Mouse (Mus musculus): ENCODE measurements around the gene Irf8. TPM values are rescaled to one million over a fixed set of nuclear protein-coding genes. Genes with fewer than 3 reads are reported as not detected.
"Not testable (repeated sequence)": the region's sequence is repeated elsewhere in the genome, so short reads cannot be mapped to it uniquely, and the experiment has no call there.

Irf8 gene
- polyA plus RNA-seq, 1 experiment from 2014 or later: 31.8 TPM

GRCm38 (mm10) chr8:120786753-120787152 lies 50.6 kb downstream of the Irf8 start:
- Histone ChIP-seq H3K9ac (replicated peaks) (no peak overlapping the region), H3K4me1 (ENCODE audit: insufficient read depth) (no peaks in the 10 kb centered on the region; the same call in 1 of the 2 replicates), H3K27me3 (ENCODE audit: insufficient read depth, low read length) (no peaks in the 10 kb centered on the region), H3K9me3 (ENCODE audit: low read length) (no peaks in the 10 kb centered on the region), H3K36me3 (replicated peaks; ENCODE audit: insufficient read depth, low read length) (no peaks in the 10 kb centered on the region), H3K4me2 (ENCODE audit: low read depth, low read length) (no peak overlapping the region), H3K27ac (ENCODE audit: low read depth) (no peak overlapping the region), H3K4me3 (ENCODE audit: low read depth, low read length) (no peak overlapping the region)
- TF ChIP-seq EP300 (IDR thresholded peaks at IDR 0.05; ENCODE audit: low read depth) (no peak), CTCF (IDR thresholded peaks at IDR 0.05; ENCODE audit: low read depth) (no peak)
- ATAC-seq (no peak), DNase-seq (no peak)
- WGBS (ENCODE audit: insufficient replicate concordance): 64% methylated on average over 4 of the region's 4 CpGs

GRCm38 (mm10) chr8:120787631-120788030 lies 51.5 kb downstream of the Irf8 start:
- Histone ChIP-seq H3K9ac (replicated peaks) (no peak overlapping the region), H3K36me3 (replicated peaks; ENCODE audit: insufficient read depth, low read length) (no peaks in the 10 kb centered on the region), H3K9me3 (ENCODE audit: low read length) (no peaks in the 10 kb centered on the region), H3K4me1 (ENCODE audit: insufficient read depth) (no peaks in the 10 kb centered on the region; the same call in 1 of the 2 replicates), H3K27ac (ENCODE audit: low read depth) (no peak overlapping the region), H3K27me3 (ENCODE audit: insufficient read depth, low read length) (no peaks in the 10 kb centered on the region), H3K4me2 (ENCODE audit: low read depth, low read length) (no peak overlapping the region), H3K4me3 (ENCODE audit: low read depth, low read length) (no peak overlapping the region)
- ATAC-seq (no peak), DNase-seq (no peak)
- no peak for TF ChIP-seq CTCF (IDR thresholded peaks at IDR 0.05; ENCODE audit: low read depth)
- no peak for TF ChIP-seq EP300 (IDR thresholded peaks at IDR 0.05; ENCODE audit: low read depth)
- WGBS (ENCODE audit: insufficient replicate concordance): 46% methylated on average over 5 of the region's 5 CpGs

DNA sequence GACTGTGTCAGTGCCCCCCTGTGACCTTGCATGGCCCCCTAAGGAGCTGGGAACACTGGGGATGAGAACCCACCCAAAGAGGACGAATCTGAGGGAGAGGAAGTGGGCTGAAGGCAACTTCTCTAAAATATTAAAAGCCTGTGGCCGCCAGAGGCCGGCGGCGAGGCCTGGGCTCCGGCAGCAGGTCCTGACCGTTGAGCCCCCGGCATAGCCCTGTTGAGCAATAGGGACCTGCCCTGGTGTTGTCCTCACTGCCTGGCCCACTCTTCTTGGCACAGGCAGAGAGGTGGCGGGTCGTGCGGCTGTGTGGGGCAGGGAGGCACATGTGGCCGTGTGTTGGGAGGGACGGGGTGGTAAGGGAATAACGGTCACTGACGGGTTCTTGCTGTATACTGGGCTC lies 56.6 kb downstream of the Irf8 start:
- 33% methylated on average over 15 of the region's 15 CpGs for WGBS (ENCODE audit: insufficient replicate concordance)
- no peak overlapping the region for H3K27ac ChIP-seq (ENCODE audit: low read depth)
- H3K4me2 ChIP-seq (ENCODE audit: low read depth, low read length): no peak overlapping the region
- no peaks in the 10 kb centered on the region; the same call in 1 of the 2 replicates for H3K4me1 ChIP-seq (ENCODE audit: insufficient read depth)
- TF ChIP-seq CTCF (IDR thresholded peaks at IDR 0.05; ENCODE audit: low read depth) (no peak), EP300 (IDR thresholded peaks at IDR 0.05; ENCODE audit: low read depth) (no peak)
- no peaks in the 10 kb centered on the region for H3K27me3 ChIP-seq (ENCODE audit: insufficient read depth, low read length)
- DNase-seq (peak; percentile 45), ATAC-seq (peak; percentile 55)
- H3K36me3 ChIP-seq (replicated peaks; ENCODE audit: insufficient read depth, low read length): no peaks in the 10 kb centered on the region
- no peak overlapping the region for H3K4me3 ChIP-seq (ENCODE audit: low read depth, low read length)
- H3K9ac ChIP-seq (replicated peaks): no peak overlapping the region
- H3K9me3 ChIP-seq (ENCODE audit: low read length): no peaks in the 10 kb centered on the region

DNA sequence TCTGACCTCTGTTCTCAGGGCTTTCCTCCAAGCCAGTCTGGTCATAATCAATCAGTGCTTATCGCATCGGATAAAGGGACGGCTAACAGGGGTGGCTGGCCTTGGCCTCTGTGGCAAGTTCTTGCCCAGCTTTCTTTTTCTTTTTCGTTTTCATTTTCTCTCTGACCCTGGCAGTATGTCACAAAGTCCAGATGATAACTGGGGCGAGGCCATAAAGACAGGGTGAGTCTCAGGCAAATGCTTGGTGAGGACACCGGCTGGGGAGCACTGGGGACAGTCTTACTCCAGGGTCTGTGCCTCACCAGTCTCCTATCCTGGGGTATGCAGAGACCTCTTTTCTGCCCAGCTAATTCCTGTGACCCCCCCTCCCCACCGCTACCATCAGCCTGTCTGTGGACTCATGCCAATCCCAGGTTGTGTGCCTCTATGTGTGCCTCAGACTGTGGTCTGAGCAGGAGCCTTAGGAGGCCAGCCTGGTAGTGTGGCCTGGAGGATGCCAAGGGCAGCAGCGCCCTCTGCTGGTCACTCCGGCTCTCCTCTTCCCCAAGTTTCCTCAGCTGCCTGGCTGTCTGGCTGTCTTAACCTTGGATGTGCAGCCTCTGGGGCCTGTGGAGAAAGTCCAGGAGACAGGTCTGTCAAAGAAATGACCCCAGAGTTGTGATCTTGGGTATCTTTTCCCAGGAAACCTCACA lies 59.9 kb downstream of the Irf8 start:
- TF ChIP-seq CTCF (IDR thresholded peaks at IDR 0.05; ENCODE audit: low read depth): peak; percentile 97
- no peak for TF ChIP-seq EP300 (IDR thresholded peaks at IDR 0.05; ENCODE audit: low read depth)
- no peak overlapping the region for H3K4me3 ChIP-seq (ENCODE audit: low read depth, low read length)
- no peaks in the 10 kb centered on the region for H3K9me3 ChIP-seq (ENCODE audit: low read length)
- no peaks in the 10 kb centered on the region for H3K27me3 ChIP-seq (ENCODE audit: insufficient read depth, low read length)
- H3K36me3 ChIP-seq (replicated peaks; ENCODE audit: insufficient read depth, low read length): no peaks in the 10 kb centered on the region
- ATAC-seq (peak; percentile 61), DNase-seq (peak; percentile 89)
- H3K4me2 ChIP-seq (ENCODE audit: low read depth, low read length): no peak overlapping the region
- H3K27ac ChIP-seq (ENCODE audit: low read depth): no peak overlapping the region
- H3K9ac ChIP-seq (replicated peaks): no peak overlapping the region
- 46% methylated on average over 9 of the region's 9 CpGs for WGBS (ENCODE audit: insufficient replicate concordance)
- H3K4me1 ChIP-seq (ENCODE audit: insufficient read depth): no peaks in the 10 kb centered on the region

GRCm38 (mm10) chr8:120797019-120797727 lies 61.0 kb downstream of the Irf8 start:
- H3K9ac ChIP-seq (replicated peaks): no peak overlapping the region

GRCm38 (mm10) chr8:120800308-120800865 lies 64.2 kb downstream of the Irf8 start:
- 0 out of 2 replicates have a peak overlapping the region, but pooled peaks have one; percentile 2 for H3K4me2 ChIP-seq (ENCODE audit: low read depth, low read length)
- H3K9ac ChIP-seq (replicated peaks): no peak overlapping the region
- ATAC-seq: no peak
- no peaks in the 10 kb centered on the region for H3K9me3 ChIP-seq (ENCODE audit: low read length)
- H3K36me3 ChIP-seq (replicated peaks; ENCODE audit: insufficient read depth, low read length): no peaks in the 10 kb centered on the region
- 10% methylated on average over 17 of the region's 17 CpGs for WGBS (ENCODE audit: insufficient replicate concordance)
- H3K27me3 ChIP-seq (ENCODE audit: insufficient read depth, low read length): no peaks in the 10 kb centered on the region
- no peak overlapping the region for H3K4me3 ChIP-seq (ENCODE audit: low read depth, low read length)
- no peak overlapping the region for H3K27ac ChIP-seq (ENCODE audit: low read depth)
- peak; percentile 62 for DNase-seq
- TF ChIP-seq EP300 (IDR thresholded peaks at IDR 0.05; ENCODE audit: low read depth): no peak
- TF ChIP-seq CTCF (IDR thresholded peaks at IDR 0.05; ENCODE audit: low read depth): peak; percentile 87
- peaks cover 4% of the 10 kb centered on the region; the same call in 1 of the 2 replicates for H3K4me1 ChIP-seq (ENCODE audit: insufficient read depth)

More at GRCm38 (mm10) chr8:120797019-120797727, 61.0 kb downstream of the Irf8 start:
- Histone ChIP-seq H3K4me1 (ENCODE audit: insufficient read depth) (no peaks in the 10 kb centered on the region), H3K4me3 (ENCODE audit: low read depth, low read length) (no peak overlapping the region), H3K27me3 (ENCODE audit: insufficient read depth, low read length) (no peaks in the 10 kb centered on the region), H3K9me3 (ENCODE audit: low read length) (no peaks in the 10 kb centered on the region), H3K27ac (ENCODE audit: low read depth) (no peak overlapping the region), H3K4me2 (ENCODE audit: low read depth, low read length) (no peak overlapping the region), H3K36me3 (replicated peaks; ENCODE audit: insufficient read depth, low read length) (no peaks in the 10 kb centered on the region)
- no peak for ATAC-seq
- no peak for DNase-seq
- TF ChIP-seq EP300 (IDR thresholded peaks at IDR 0.05; ENCODE audit: low read depth) (no peak), CTCF (IDR thresholded peaks at IDR 0.05; ENCODE audit: low read depth) (no peak)
- 74% methylated on average over 9 of the region's 9 CpGs for WGBS (ENCODE audit: insufficient replicate concordance)

- not testable (repeated sequence) for H3K36me3 ChIP-seq (replicated peaks; ENCODE audit: insufficient read depth, low read length); H3K27me3 ChIP-seq (ENCODE audit: insufficient read depth, low read length); ATAC-seq; DNase-seq; H3K4me2 ChIP-seq (ENCODE audit: low read depth, low read length); H3K9me3 ChIP-seq (ENCODE audit: low read length); H3K4me3 ChIP-seq (ENCODE audit: low read depth, low read length); H3K4me1 ChIP-seq (ENCODE audit: insufficient read depth); H3K27ac ChIP-seq (ENCODE audit: low read depth); H3K9ac ChIP-seq (replicated peaks)
- 61% methylated on average over 6 of the region's 6 CpGs for WGBS (ENCODE audit: insufficient replicate concordance)
Observed at GRCm38 (mm10) chr8:120803661-120804375, 67.7 kb downstream of the Irf8 start.
